Mouse (Mus musculus) ES-Bruce4 (cell line): ENCODE data around the gene Arhgap28.

Experiments used
- CTCF ChIP-seq: IDR thresholded peaks from one replicate; pipeline ENCODE4 v1.8.1; 2011; ENCODE audit warnings: low read depth, low read length
- POLR2A ChIP-seq: IDR thresholded peaks from one replicate; pipeline ENCODE4 v1.8.1; 2011; ENCODE audit warnings: low read length; ENCODE audit not compliant: insufficient read depth

GRCm38 (mm10) chr17:67976027-67976426 is 27.9 kb downstream of the Arhgap28 start:
- no peak for TF ChIP-seq POLR2A
- no peak for TF ChIP-seq CTCF
